Mouse (Mus musculus) liver, embryonic 14.5 days (tissue): ENCODE measurements around the gene Mrpl39. TPM values are rescaled to one million over a fixed set of nuclear protein-coding genes. Genes with fewer than 3 reads are reported as not detected.

ENCODE experiments used
- ATAC-seq: fragments of 200-750 bp; cut with Nextera tagmentation; 2 replicates; pipeline ENCODE4 v1.8.0; 2017; ENCODE audit warnings: moderate number of reproducible peaks, mild to moderate bottlenecking, moderate library complexity; ENCODE audit not compliant: insufficient read depth
- DNase-seq, 3 experiments: peaks; one replicate each; pipeline ENCODE4 v3.0.0-alpha.2; 2012 to 2013; ENCODE audit warnings: low read depth in 3 of 3, low spot score in 3 of 3
- H3K27ac ChIP-seq: fragments of 300-500 bp; sonication (generic); 2 replicates; pipeline ENCODE4 v1.5.1; 2014; ENCODE audit warnings: moderate library complexity, mild to moderate bottlenecking, control low read depth, inconsistent platforms
- H3K27me3 ChIP-seq: fragments of 300-500 bp; sonication (generic); 2 replicates; pipeline ENCODE4 v1.6.1; 2014; ENCODE audit warnings: mild to moderate bottlenecking, low read length, moderate library complexity; ENCODE audit not compliant: control insufficient read depth, insufficient read depth
- H3K36me3 ChIP-seq: fragments of 300-500 bp; sonication (generic); replicated peaks from 2 replicates; pipeline ENCODE4 v1.6.1; 2014; ENCODE audit warnings: low read depth; ENCODE audit not compliant: control insufficient read depth, insufficient read depth
- H3K4me1 ChIP-seq, 2 experiments: fragments of 200-500 bp in 1 of 2; fragments of 300-500 bp in 1 of 2; sonication (generic) in 1 of 2; replicated peaks; 2 replicates each; pipeline ENCODE4 v1.6.1; 2012 to 2014; ENCODE audit warnings: antibody characterized with exemption in 1 of 2, inconsistent platforms in 1 of 2, low read length in 1 of 2; ENCODE audit not compliant: control insufficient read depth in 2 of 2, insufficient read depth in 2 of 2
- H3K4me2 ChIP-seq: fragments of 300-500 bp; sonication (generic); 2 replicates; pipeline ENCODE4 v1.6.1; 2014; ENCODE audit warnings: low read depth, mild to moderate bottlenecking, control low read depth, moderate library complexity
- H3K4me3 ChIP-seq, 2 experiments: fragments of 200-500 bp in 1 of 2; fragments of 300-500 bp in 1 of 2; sonication (generic) in 1 of 2; 2 replicates each; pipeline ENCODE4 v1.5.1; 2012 to 2014; ENCODE audit warnings: low read depth in 2 of 2, low read length in 2 of 2, mild to moderate bottlenecking in 2 of 2, control low read depth in 1 of 2, inconsistent platforms in 1 of 2, moderate library complexity in 1 of 2; ENCODE audit not compliant: insufficient read depth in 1 of 2
- H3K9ac ChIP-seq: fragments of 300-500 bp; sonication (generic); replicated peaks from 2 replicates; pipeline ENCODE4 v1.6.1; 2014; ENCODE audit warnings: mild to moderate bottlenecking, control low read depth, moderate library complexity
- H3K9me3 ChIP-seq: fragments of 300-500 bp; sonication (generic); 2 replicates; pipeline ENCODE4 v1.6.1; 2016; ENCODE audit warnings: low read length, mixed read lengths; ENCODE audit not compliant: control insufficient read depth
- CTCF ChIP-seq: IDR thresholded peaks from 2 replicates; pipeline ENCODE4 v1.5.1; 2016; ENCODE audit warnings: antibody characterized with exemption, low read depth, control low read depth
- EP300 ChIP-seq: IDR thresholded peaks from 2 replicates; pipeline ENCODE4 v1.6.1; 2016; ENCODE audit warnings: antibody characterized with exemption, low read depth
- WGBS: fragments of 180-500 bp; shearing (Covaris S2); extraction: QIAGEN DNeasy Blood & Tissue Kit; methylation state at CpG from one replicate; pipeline ENCODE4 v1.1.7; 2014; ENCODE audit not compliant: insufficient replicate concordance; 5-methylcytosine and 5-hydroxymethylcytosine counted together
- polyA plus RNA-seq, 2 experiments: library from polyadenylated mRNA; depleted of rRNA in 1 of 2; stranded (reverse) in 1 of 2; unstranded in 1 of 2; fragments of >200 nt; fragmentation: Nextera tagmentation in 1 of 2; extraction: Ambion mirVana in 1 of 2; gene quantifications; 2 replicates each; pipeline versions ENCODE4 v1.2.1 to v1.2.3; 2012 to 2014

Gene Mrpl39
- polyA plus RNA-seq, 2 experiments = 19.5 to 26.3 TPM

DNA sequence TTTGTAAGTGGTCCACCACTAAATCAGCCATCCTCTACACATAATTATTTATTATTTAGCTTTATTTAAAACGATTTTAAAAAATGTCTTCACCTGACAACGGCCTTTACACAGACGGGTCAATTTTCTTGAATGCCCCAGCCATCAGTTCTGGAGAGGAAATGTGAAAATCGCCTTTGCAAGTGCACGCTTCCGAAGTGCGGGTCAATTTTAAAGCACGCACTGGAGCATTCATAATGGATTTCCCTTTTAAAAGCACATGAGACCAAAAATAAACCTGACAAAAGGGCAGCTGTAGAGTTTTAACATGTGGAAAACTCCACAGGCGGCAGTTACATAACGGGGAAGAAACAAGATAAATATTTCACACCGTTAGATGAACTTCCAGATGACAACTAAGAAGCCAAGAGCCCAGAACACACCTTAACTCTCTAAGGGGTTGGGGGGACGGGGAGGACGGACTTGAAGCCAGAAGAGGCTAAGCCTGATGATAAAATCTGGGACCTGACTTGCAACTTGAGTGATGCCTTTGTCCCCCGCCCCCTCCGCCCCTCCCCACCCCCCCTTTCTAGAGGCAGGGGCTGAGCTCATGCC, 37.8 kb upstream of the Mrpl39 start:
- H3K4me1 ChIP-seq = no peaks in the 10 kb centered on the region
- H3K9me3 ChIP-seq = no peaks in the 10 kb centered on the region
- no peak overlapping the region for H3K9ac ChIP-seq
- 8% methylated on average over 14 of the region's 15 CpGs for WGBS
- peak overlapping the region in 1 of 2 experiments; percentile 50; a peak in 1 of 4 replicates for H3K4me3 ChIP-seq
- ATAC-seq (no peak), DNase-seq (no peak)
- no peak overlapping the region for H3K27ac ChIP-seq
- no peak for TF ChIP-seq CTCF
- TF ChIP-seq EP300 = no peak
- H3K27me3 ChIP-seq = peaks cover 25% of the 10 kb centered on the region
- H3K36me3 ChIP-seq = no peaks in the 10 kb centered on the region
- peak overlapping the region; percentile 68 for H3K4me2 ChIP-seq

DNA sequence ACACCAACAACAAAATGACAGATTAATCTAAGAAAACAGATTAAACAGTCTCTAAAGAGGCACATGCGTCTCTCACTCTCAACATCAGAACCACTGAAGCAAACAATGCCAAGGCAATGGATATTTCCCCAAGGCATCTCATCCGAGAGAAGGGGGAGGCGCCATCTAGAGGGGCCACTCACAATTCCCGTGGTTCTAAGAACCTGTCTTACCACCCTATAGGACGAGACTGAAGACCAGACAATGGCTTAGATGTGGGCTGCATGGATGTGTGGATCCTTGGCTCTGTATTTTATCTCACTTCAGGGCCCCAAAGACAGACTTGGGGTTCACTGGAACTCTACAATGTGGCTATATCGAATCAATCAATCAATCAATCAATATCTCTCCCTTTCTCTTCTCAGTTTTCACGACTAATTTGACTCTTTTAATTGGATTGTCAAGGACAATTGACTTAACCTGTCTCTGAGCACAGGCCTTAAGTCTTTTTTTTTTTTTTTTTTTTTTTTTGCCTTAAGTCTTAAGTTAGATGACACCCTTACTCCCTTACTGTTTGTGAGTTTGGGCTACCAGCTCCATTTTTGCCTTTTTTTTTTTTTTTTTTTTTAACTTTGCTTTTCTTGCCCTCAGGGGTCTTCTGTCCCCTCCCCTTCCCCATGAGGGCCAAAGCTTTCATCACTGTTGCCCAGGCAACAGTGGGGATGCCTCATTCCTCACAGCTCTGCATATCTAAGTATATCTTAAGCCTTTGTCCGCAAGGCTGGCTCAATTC, 37.1 kb upstream of the Mrpl39 start:
- ATAC-seq (no peak), DNase-seq (no peak)
- H3K9me3 ChIP-seq = no peaks in the 10 kb centered on the region
- TF ChIP-seq EP300 = no peak
- TF ChIP-seq CTCF = no peak
- H3K4me3 ChIP-seq = no peak overlapping the region
- H3K27ac ChIP-seq = no peak overlapping the region
- peaks cover 25% of the 10 kb centered on the region for H3K27me3 ChIP-seq
- WGBS = 32% methylated on average over 8 of the region's 8 CpGs
- H3K9ac ChIP-seq = no peak overlapping the region
- H3K36me3 ChIP-seq = no peaks in the 10 kb centered on the region
- no peak overlapping the region for H3K4me2 ChIP-seq
- no peaks in the 10 kb centered on the region for H3K4me1 ChIP-seq

DNA sequence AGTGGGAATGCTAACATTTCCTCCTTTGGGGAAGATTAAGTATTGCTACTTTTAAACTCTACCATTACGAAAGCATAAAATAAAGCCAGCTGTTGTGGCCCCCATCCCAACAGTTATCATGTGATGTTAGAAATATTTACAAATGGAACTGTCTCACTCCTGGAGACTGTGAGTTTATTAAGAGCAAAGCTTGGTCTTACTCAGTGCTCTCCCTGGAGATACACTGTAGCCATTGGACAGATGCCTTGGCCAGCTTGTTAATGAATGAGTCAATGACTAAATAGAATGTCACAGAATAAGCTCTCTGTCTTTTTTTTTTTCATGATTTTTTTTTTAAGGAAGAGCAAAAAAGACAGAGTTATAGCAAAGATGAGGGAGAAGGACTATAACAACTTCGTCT, 35.9 kb upstream of the Mrpl39 start:
- 66% methylated on average over 2 of the region's 2 CpGs for WGBS
- no peaks in the 10 kb centered on the region for H3K4me1 ChIP-seq
- no peak overlapping the region for H3K9ac ChIP-seq
- H3K27me3 ChIP-seq = peaks cover 25% of the 10 kb centered on the region
- no peaks in the 10 kb centered on the region for H3K36me3 ChIP-seq
- ATAC-seq = no peak
- H3K4me2 ChIP-seq = no peak overlapping the region
- DNase-seq = no peak
- no peak for TF ChIP-seq CTCF
- TF ChIP-seq EP300 = no peak
- H3K9me3 ChIP-seq = no peaks in the 10 kb centered on the region
- no peak overlapping the region for H3K4me3 ChIP-seq
- H3K27ac ChIP-seq = no peak overlapping the region

DNA sequence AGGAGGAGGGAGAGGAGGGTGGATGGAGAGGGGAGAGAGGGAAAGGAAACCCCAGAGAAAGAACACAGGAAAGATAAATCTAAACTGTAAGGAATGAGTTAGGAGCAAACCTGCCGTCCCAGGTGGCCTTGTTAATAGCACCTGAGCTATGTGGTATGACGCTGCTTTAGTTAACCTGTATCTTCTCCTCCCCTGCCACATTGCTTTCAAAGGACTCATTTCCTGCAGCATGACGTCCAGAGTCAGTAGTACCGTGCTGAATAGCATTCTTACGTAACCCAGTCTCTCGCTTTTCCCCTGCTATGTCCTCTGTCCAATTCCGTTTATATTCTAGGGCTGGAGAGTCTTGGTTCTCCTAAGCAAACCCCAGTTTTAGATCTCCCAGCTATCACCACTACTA, 35.3 kb upstream of the Mrpl39 start:
- Histone ChIP-seq H3K27me3 (peaks cover 25% of the 10 kb centered on the region), H3K27ac (no peak overlapping the region), H3K4me3 (no peak overlapping the region), H3K9ac (no peak overlapping the region), H3K36me3 (no peaks in the 10 kb centered on the region), H3K9me3 (no peaks in the 10 kb centered on the region), H3K4me1 (no peaks in the 10 kb centered on the region), H3K4me2 (no peak overlapping the region)
- TF ChIP-seq EP300 (no peak), CTCF (no peak)
- DNase-seq = no peak
- WGBS = 49% methylated on average over 7 of the region's 7 CpGs
- no peak for ATAC-seq

DNA sequence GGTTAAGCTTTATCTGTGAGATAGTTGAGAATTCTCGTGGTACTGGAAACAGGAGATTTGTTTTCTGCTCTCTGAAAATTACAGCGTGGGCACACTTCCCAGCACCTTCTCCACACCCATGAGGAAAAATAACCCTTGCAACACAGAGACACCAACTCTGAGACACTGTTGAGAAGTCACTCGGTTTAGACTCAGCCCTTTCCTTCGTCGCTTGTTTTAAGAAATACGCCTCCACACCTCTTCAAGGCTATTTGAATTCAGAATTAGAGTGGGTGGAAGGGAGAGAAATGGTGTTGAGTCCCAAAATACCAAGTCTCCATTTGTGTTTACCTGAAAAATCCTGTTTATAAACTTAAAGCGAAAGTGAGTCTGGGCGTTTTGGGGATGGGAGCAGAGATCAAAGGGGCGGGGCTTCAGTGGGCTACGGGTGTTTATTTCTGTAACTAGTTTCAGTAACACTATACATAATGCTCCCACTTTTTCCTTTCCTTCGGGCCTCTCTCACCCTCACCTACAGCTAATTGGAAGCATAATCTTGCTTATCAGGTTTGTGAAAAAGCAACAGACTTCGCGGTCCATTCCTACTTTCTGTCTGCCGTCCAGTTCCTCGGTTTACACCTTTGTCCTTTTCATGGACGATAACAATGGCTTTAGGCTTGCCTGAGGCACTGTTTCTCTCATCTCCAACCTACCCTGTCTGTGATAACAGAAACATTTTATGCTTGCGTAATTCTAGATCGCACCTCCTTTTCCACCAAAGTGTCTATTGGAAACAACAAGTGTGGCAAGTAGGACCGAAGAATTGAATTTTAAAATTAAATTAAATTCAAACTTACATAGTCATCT, 34.3 kb upstream of the Mrpl39 start:
- no peak overlapping the region for H3K27ac ChIP-seq
- H3K27me3 ChIP-seq = peaks cover 17% of the 10 kb centered on the region
- WGBS = 73% methylated on average over 19 of the region's 19 CpGs
- H3K9me3 ChIP-seq = no peaks in the 10 kb centered on the region
- H3K4me3 ChIP-seq = no peak overlapping the region
- no peak for TF ChIP-seq EP300
- TF ChIP-seq CTCF = no peak
- ATAC-seq = no peak
- H3K4me2 ChIP-seq = no peak overlapping the region
- H3K4me1 ChIP-seq = no peaks in the 10 kb centered on the region
- DNase-seq = no peak
- H3K9ac ChIP-seq = no peak overlapping the region
- no peaks in the 10 kb centered on the region for H3K36me3 ChIP-seq
